Mouse (Mus musculus): Measurements from ENCODE around the gene Cdk4. TPM values are rescaled to one million over a fixed set of nuclear protein-coding genes. Genes with fewer than 3 reads are reported as not detected.
A peak's percentile ranks its signal among the peaks of the same experiment; 100 is the strongest.

Gene Cdk4
- polyA plus RNA-seq, 1 experiment, result 148 TPM

DNA sequence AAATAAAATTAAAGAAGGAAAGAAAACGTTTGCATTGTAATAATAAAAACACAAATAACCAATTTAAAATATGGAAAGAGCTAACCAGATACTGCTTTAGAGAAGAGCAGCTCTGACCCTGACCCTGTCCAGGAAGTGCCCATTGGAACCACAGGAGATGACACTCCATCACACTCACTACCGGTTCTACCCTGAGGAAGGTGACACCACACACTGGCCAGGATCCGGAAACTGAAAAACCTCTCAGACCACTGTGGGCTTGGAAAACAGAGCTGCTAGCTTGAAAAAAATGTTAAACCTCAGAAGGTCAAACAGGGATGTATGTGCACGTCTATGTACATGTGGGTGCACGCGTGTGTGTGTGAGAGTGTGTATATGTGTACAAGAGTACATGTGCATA lies 37.8 kb downstream of the Cdk4 start:
- H3K4me1 ChIP-seq (ENCODE audit: control insufficient read depth, insufficient read depth, low read length), result peaks cover 4% of the 10 kb centered on the region; the same call in 1 of the 2 replicates
- no peak overlapping the region for H3K4me3 ChIP-seq (replicated peaks; ENCODE audit: control insufficient read depth, low read depth, low read length)
- no peak for TF ChIP-seq POLR2A (IDR thresholded peaks at IDR 0.05; ENCODE audit: borderline replicate concordance, control insufficient read depth, low read depth, low read length)
- 44% methylated on average over 6 of the region's 6 CpGs for WGBS
- no peak overlapping the region; the same call in 1 of the 2 replicates for H3K27ac ChIP-seq (ENCODE audit: control insufficient read depth, insufficient read depth, low read depth, low read length, poor library complexity)

DNA sequence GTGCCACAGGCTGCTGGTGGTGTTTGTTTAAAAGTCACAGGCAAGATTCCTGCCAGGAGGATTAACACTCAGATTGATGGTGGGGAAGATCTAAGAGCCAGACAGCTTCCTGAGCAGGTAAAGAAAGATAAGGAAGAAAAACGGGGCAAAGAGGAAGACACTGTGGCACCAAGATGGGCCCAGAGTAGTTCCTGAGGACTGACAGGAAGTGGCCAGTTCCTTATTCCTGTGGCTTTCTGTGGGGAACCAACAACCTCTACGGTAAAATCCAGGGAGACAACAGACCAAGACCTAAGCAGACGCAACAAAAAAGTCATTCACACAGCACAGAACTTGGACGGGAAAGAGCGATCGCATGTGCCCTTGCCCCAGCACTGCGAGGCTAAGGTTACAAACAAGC lies 40.3 kb downstream of the Cdk4 start:
- Histone ChIP-seq H3K4me1 (ENCODE audit: control insufficient read depth, insufficient read depth, low read length) (peaks cover 6% of the 10 kb centered on the region), H3K27ac (ENCODE audit: control insufficient read depth, insufficient read depth, low read depth, low read length, poor library complexity) (peak overlapping the region; percentile 16), H3K4me3 (replicated peaks; ENCODE audit: control insufficient read depth, low read depth, low read length) (peak overlapping the region; percentile 18)
- TF ChIP-seq CTCF (IDR thresholded peaks at IDR 0.05; ENCODE audit: control insufficient read depth, insufficient read depth, low read length) (no peak), POLR2A (IDR thresholded peaks at IDR 0.05; ENCODE audit: borderline replicate concordance, control insufficient read depth, low read depth, low read length) (no peak)
- 9% methylated on average over 7 of the region's 7 CpGs for WGBS

DNA sequence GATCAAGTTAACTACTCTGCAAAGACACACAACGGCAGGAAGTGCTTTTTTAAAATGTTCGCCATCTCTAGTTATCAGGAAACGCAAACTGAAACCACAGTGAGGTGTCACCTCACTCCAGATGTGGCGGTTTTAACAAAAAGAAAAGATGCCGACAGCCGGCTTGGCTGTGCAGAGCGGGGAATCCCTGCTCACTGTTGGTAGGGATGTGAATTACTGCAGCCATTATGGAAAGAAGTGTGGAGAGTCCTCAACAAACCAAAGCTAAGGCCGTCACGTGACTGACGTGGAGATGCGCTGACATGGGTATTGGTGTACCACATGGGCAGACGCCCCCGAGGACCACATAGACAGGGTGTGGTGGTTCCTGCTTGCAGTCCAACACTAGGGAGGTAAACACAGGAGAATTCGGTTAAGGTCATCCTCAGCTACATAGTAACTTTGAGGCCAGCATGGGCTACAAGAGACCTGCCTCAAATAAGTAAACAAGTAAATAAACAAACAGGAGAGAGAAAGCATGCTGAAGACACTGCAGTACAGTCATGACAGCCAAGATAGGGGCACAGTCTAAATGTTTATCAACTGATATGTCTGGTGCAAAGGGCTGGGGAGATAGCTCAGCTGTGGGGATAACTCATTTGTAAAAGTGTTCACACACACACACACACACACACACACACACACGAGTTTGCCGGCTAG lies 44.4 kb downstream of the Cdk4 start:
- Histone ChIP-seq H3K4me3 (replicated peaks; ENCODE audit: control insufficient read depth, low read depth, low read length) (peak overlapping the region; percentile 29), H3K4me1 (ENCODE audit: control insufficient read depth, insufficient read depth, low read length) (peaks cover 3% of the 10 kb centered on the region), H3K27ac (ENCODE audit: control insufficient read depth, insufficient read depth, low read depth, low read length, poor library complexity) (peak overlapping the region; percentile 47; the same call in 1 of the 2 replicates)
- WGBS, result 19% methylated on average over 16 of the region's 16 CpGs
- TF ChIP-seq POLR2A (IDR thresholded peaks at IDR 0.05; ENCODE audit: borderline replicate concordance, control insufficient read depth, low read depth, low read length), result no peak
- no peak for TF ChIP-seq CTCF (IDR thresholded peaks at IDR 0.05; ENCODE audit: control insufficient read depth, insufficient read depth, low read length)

DNA sequence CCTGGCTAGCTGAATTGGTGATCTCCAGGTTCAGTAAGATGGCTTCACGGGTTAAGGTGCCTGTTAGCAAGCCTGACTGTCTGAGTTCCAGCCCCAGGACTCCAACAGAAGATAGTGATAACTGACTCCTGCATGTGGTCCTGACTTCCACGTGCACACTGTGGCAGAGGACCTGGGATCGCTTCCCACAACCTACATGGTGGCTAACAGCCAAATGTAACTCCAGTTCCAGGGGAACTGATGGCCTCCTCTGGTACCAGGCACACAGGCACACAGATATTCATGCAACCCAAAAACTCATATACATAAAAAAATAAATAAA lies 44.9 kb downstream of the Cdk4 start:
- peaks cover 2% of the 10 kb centered on the region for H3K4me1 ChIP-seq (ENCODE audit: control insufficient read depth, insufficient read depth, low read length)
- H3K27ac ChIP-seq (ENCODE audit: control insufficient read depth, insufficient read depth, low read depth, low read length, poor library complexity), result no peak overlapping the region
- H3K4me3 ChIP-seq (replicated peaks; ENCODE audit: control insufficient read depth, low read depth, low read length), result no peak overlapping the region
- TF ChIP-seq CTCF (IDR thresholded peaks at IDR 0.05; ENCODE audit: control insufficient read depth, insufficient read depth, low read length) (no peak), POLR2A (IDR thresholded peaks at IDR 0.05; ENCODE audit: borderline replicate concordance, control insufficient read depth, low read depth, low read length) (no peak)
- WGBS, result 38% methylated on average over 3 of the region's 3 CpGs

DNA sequence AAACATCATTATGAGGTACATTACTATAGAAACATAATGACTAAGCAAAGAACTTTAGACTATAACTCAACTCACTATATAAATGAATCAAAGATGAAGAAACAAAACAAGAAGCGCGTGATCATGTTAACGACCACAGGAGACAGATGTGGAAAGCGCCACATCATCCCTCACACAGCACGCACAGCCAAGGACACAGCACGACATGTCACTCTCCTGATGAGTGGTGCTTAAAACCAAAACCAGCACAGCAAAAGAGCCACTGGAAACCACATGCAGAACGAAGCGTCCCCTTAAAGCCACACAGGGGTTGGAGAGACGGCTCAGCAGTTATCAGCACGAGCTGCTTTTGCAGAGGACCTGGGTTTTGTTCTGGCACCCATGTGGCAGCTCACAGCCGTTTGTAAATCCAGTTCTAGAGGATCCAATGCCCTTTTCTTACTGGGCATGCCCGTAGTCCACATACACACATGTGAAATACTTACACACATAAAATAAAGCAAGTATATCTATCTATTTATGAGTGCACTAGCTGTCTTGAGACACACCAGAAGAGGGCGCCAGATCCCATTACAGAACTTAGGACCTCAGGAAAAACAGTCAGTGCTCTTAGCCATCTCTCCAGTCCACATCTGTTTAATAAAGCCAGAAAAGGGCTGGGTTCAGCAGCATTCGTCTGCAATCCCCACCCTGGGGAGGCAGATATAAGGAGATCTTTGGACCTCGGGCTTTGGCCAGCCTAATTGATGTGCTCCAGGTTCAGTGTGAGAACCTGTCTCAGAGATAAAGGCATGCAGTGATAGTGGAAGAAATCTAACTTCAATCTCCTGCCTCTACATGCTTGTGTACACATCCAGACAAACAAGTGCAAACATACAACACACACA lies 47.9 kb downstream of the Cdk4 start:
- 46% methylated on average over 15 of the region's 15 CpGs for WGBS
- H3K4me3 ChIP-seq (replicated peaks; ENCODE audit: control insufficient read depth, low read depth, low read length), result no peak overlapping the region
- no peak for TF ChIP-seq CTCF (IDR thresholded peaks at IDR 0.05; ENCODE audit: control insufficient read depth, insufficient read depth, low read length)
- TF ChIP-seq POLR2A (IDR thresholded peaks at IDR 0.05; ENCODE audit: borderline replicate concordance, control insufficient read depth, low read depth, low read length), result no peak
- H3K4me1 ChIP-seq (ENCODE audit: control insufficient read depth, insufficient read depth, low read length), result peaks cover 2% of the 10 kb centered on the region
- no peak overlapping the region for H3K27ac ChIP-seq (ENCODE audit: control insufficient read depth, insufficient read depth, low read depth, low read length, poor library complexity)

DNA sequence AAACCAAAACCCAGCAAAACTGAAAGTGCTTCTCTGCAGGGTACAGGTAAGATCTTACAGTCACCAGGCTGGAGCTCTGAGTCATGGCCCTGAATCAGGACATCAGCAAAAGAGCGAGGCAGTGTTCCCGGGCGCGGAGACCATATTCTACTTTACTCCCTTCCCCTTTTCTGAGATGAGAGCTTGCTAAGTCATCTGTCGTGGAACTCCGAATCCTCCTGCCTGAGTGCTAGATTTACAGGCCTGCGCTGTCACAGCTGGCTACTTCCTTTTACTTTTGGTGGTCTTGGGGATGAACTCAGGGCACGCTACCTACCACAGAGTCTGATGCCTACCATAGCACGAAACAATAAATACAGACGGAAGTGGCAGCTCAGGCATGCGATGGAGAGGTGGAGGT lies 51.1 kb downstream of the Cdk4 start:
- TF ChIP-seq POLR2A (IDR thresholded peaks at IDR 0.05; ENCODE audit: borderline replicate concordance, control insufficient read depth, low read depth, low read length) (no peak), CTCF (IDR thresholded peaks at IDR 0.05; ENCODE audit: control insufficient read depth, insufficient read depth, low read length) (no peak)
- WGBS, result 51% methylated on average over 11 of the region's 11 CpGs
- no peak overlapping the region for H3K4me3 ChIP-seq (replicated peaks; ENCODE audit: control insufficient read depth, low read depth, low read length)
- H3K27ac ChIP-seq (ENCODE audit: control insufficient read depth, insufficient read depth, low read depth, low read length, poor library complexity), result no peak overlapping the region
- no peaks in the 10 kb centered on the region for H3K4me1 ChIP-seq (ENCODE audit: control insufficient read depth, insufficient read depth, low read length)

DNA sequence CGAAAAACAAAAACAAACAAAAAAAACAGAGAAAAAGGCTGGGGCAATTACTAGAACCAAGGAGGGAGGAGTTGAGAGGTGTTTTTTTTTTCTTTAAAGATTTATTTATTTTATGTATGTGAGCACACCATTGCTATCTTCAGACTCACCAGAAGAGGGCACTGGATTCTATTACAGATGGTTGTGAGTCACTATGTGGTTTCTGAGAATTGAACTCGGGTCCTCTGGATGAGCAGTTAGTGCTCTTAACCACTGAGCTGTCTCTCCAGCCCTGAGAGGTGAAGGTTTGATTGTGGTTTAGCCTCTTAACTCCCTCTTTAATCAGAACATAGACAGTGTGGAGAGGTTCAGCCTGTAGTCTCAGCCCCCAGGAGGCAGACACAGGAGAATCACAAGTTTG lies 51.7 kb downstream of the Cdk4 start:
- Histone ChIP-seq H3K27ac (ENCODE audit: control insufficient read depth, insufficient read depth, low read depth, low read length, poor library complexity) (no peak overlapping the region), H3K4me1 (ENCODE audit: control insufficient read depth, insufficient read depth, low read length) (no peaks in the 10 kb centered on the region), H3K4me3 (replicated peaks; ENCODE audit: control insufficient read depth, low read depth, low read length) (no peak overlapping the region)
- 50% methylated on average over 2 of the region's 2 CpGs for WGBS
- TF ChIP-seq POLR2A (IDR thresholded peaks at IDR 0.05; ENCODE audit: borderline replicate concordance, control insufficient read depth, low read depth, low read length) (no peak), CTCF (IDR thresholded peaks at IDR 0.05; ENCODE audit: control insufficient read depth, insufficient read depth, low read length) (no peak)

Other genes with a start within 250 kb of the Cdk4 start
- gene Atp23, start 162.2 kb upstream of the Cdk4 start, polyA plus RNA-seq (2011; ENCODE audit: insufficient read depth, insufficient read length, low replicate concordance, missing spikeins), result 0.83 and 3.3 TPM in 2 replicates
- 31.5 and 43.9 TPM in 2 replicates for gene Ctdsp2, start 84.8 kb upstream of the Cdk4 start, polyA plus RNA-seq (2011; ENCODE audit: insufficient read depth, insufficient read length, low replicate concordance, missing spikeins)
- gene Avil, start 62.8 kb upstream of the Cdk4 start, polyA plus RNA-seq (2011; ENCODE audit: insufficient read depth, insufficient read length, low replicate concordance, missing spikeins), result not detected in 2 replicates
- 9.7 and 23.6 TPM in 2 replicates for gene Tsfm, start 32.7 kb upstream of the Cdk4 start, polyA plus RNA-seq (2011; ENCODE audit: insufficient read depth, insufficient read length, low replicate concordance, missing spikeins)
- gene Mettl1, start 22.1 kb upstream of the Cdk4 start, polyA plus RNA-seq (2011; ENCODE audit: insufficient read depth, insufficient read length, low replicate concordance, missing spikeins), result 10.0 and 14.6 TPM in 2 replicates
- 1.1 TPM in 1 of 2 replicates, not detected in the other for gene Eef1akmt3, start 22.0 kb upstream of the Cdk4 start, polyA plus RNA-seq (2011; ENCODE audit: insufficient read depth, insufficient read length, low replicate concordance, missing spikeins)
- not detected in 2 replicates for gene Cyp27b1, start 15.3 kb upstream of the Cdk4 start, polyA plus RNA-seq (2011; ENCODE audit: insufficient read depth, insufficient read length, low replicate concordance, missing spikeins)
- gene March9, start 3.4 kb upstream of the Cdk4 start, polyA plus RNA-seq (2011; ENCODE audit: insufficient read depth, insufficient read length, low replicate concordance, missing spikeins), result 1.6 TPM in 1 of 2 replicates, not detected in the other
- 15.7 and 22.5 TPM in 2 replicates for gene Tspan31, start 6.7 kb downstream of the Cdk4 start, polyA plus RNA-seq (2011; ENCODE audit: insufficient read depth, insufficient read length, low replicate concordance, missing spikeins)
- gene Agap2, start 11.8 kb downstream of the Cdk4 start, polyA plus RNA-seq (2011; ENCODE audit: insufficient read depth, insufficient read length, low replicate concordance, missing spikeins), result 11.0 and 27.3 TPM in 2 replicates
- gene Os9, start 57.6 kb downstream of the Cdk4 start, polyA plus RNA-seq (2011; ENCODE audit: insufficient read depth, insufficient read length, low replicate concordance, missing spikeins), result 34.7 and 69.0 TPM in 2 replicates
- gene B4galnt1, start 101.7 kb downstream of the Cdk4 start, polyA plus RNA-seq (2011; ENCODE audit: insufficient read depth, insufficient read length, low replicate concordance, missing spikeins), result 26.4 and 54.8 TPM in 2 replicates
- gene Slc26a10, start 117.1 kb downstream of the Cdk4 start, polyA plus RNA-seq (2011; ENCODE audit: insufficient read depth, insufficient read length, low replicate concordance, missing spikeins), result not detected in 2 replicates
- 9.9 and 25.0 TPM in 2 replicates for gene Arhgef25, start 126.5 kb downstream of the Cdk4 start, polyA plus RNA-seq (2011; ENCODE audit: insufficient read depth, insufficient read length, low replicate concordance, missing spikeins)
- 58.4 and 78.7 TPM in 2 replicates for gene Dtx3, start 132.2 kb downstream of the Cdk4 start, polyA plus RNA-seq (2011; ENCODE audit: insufficient read depth, insufficient read length, low replicate concordance, missing spikeins)
- gene Pip4k2c, start 148.1 kb downstream of the Cdk4 start, polyA plus RNA-seq (2011; ENCODE audit: insufficient read depth, insufficient read length, low replicate concordance, missing spikeins), result 18.1 and 24.9 TPM in 2 replicates
- gene Kif5a, start 199.8 kb downstream of the Cdk4 start, polyA plus RNA-seq (2011; ENCODE audit: insufficient read depth, insufficient read length, low replicate concordance, missing spikeins), result 1.7 and 2.3 TPM in 2 replicates
- gene Dctn2, start 202.8 kb downstream of the Cdk4 start, polyA plus RNA-seq (2011; ENCODE audit: insufficient read depth, insufficient read length, low replicate concordance, missing spikeins), result 68.6 and 115 TPM in 2 replicates
- 75.9 and 131 TPM in 2 replicates for gene Mbd6, start 225.5 kb downstream of the Cdk4 start, polyA plus RNA-seq (2011; ENCODE audit: insufficient read depth, insufficient read length, low replicate concordance, missing spikeins)
- 41.6 and 85.0 TPM in 2 replicates for gene Mars, start 248.3 kb downstream of the Cdk4 start, polyA plus RNA-seq (2011; ENCODE audit: insufficient read depth, insufficient read length, low replicate concordance, missing spikeins)

Measured in bone marrow, adult 2 months (tissue).